Mouse (Mus musculus): Measurements from ENCODE around the gene Krtdap. TPM values are rescaled to one million over a fixed set of nuclear protein-coding genes. Genes with fewer than 3 reads are reported as not detected.

The Krtdap gene
- polyA plus RNA-seq, 1 experiment from 2014 or later = 2.4 TPM

DNA sequence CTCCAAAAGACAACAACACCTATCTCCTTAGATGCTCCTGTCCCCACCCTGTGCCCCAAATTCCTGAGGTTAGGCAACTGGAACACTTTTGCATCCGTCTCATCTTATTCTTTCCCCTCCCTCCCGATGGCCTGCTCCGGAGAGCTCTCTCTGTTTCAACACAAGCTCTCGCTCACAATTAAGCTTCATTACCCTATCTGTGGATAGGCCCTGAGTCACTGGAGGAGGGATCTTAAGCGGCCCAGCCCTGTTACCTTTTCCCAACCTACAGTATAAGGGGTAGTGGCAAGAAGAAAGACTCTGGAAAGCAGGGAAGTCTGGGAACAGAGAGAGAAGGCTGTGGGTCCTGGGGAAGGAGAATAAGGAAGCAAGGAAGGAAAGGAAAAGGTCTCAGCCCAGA lies 24.2 kb upstream of the Krtdap start, which contains the start of gene Dmkn:
TSS of gene Dmkn (plus strand) at position 301 of the 400 bp plus-strand sequence.
- peaks cover 3% of the 10 kb centered on the region; the same call in 1 of the 2 replicates for H3K4me1 ChIP-seq
- no peak within 1 kb of the TSS for H3K4me2 ChIP-seq
- ATAC-seq (ENCODE audit: low FRiP score) = no peak
- H3K27me3 ChIP-seq (replicated peaks) = 0 out of 2 replicates have a peak, but pooled peaks cover 3% of the 10 kb centered on the region
- H3K36me3 ChIP-seq = no peaks in the 10 kb centered on the region
- WGBS = 38% methylated on average over 5 of the region's 5 CpGs
- no peaks in the 10 kb centered on the region for H3K9me3 ChIP-seq (replicated peaks)
- no peak within 1 kb of the TSS for H3K27ac ChIP-seq (replicated peaks)
- no peak within 1 kb of the TSS for H3K4me3 ChIP-seq (replicated peaks)
- H3K9ac ChIP-seq (replicated peaks) = no peak within 1 kb of the TSS

DNA sequence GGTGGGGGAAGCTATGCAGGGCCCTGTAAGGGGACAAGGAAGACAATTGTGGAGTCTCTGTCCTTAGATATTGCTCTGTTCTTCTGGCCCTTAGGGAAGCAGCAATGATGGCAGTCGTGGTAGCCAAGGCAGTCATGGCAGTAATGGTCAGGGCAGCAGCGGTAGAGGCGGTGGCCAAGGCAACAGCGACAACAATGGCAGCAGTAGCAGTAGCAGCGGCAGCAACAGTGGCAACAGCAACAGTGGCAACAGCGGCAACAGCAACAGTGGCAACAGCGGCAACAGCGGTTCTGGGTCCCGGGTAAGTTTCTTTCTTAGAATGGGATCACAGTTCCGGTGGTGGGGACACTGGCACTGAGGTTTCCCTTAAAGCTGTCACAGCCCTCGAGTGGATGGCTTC lies 22.5 kb upstream of the Krtdap start:
- Histone ChIP-seq H3K4me3 (replicated peaks) (no peak overlapping the region), H3K27ac (replicated peaks) (no peak overlapping the region), H3K9ac (replicated peaks) (no peak overlapping the region), H3K4me2 (peak overlapping the region; percentile 34), H3K27me3 (replicated peaks) (0 out of 2 replicates have a peak, but pooled peaks cover 3% of the 10 kb centered on the region), H3K9me3 (replicated peaks) (no peaks in the 10 kb centered on the region), H3K4me1 (peaks cover 3% of the 10 kb centered on the region; the same call in 1 of the 2 replicates), H3K36me3 (no peaks in the 10 kb centered on the region)
- 40% methylated on average over 11 of the region's 11 CpGs for WGBS
- ATAC-seq (ENCODE audit: low FRiP score) = 0 out of 2 replicates have a peak, but pooled peaks have one; percentile 45

DNA sequence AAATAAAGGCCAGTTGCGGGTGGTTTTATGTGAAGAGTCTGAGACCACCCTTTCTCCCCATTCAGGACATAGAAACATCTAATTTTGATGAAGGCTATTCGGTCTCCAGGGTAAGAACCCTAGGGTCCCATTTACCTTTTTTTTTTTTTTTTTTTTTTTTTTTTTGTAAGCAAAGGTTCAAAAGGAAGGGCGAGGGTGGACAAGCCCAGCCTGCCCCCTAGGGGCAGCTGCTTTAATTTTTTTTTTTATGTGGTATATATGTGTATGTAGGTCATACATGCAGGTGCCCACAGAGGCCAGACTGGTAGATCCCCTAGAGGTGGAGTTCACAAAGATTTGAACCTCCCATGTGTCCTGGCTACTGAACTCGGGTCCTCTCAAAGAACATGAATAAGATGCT lies 21.3 kb upstream of the Krtdap start:
- no peak overlapping the region for H3K9ac ChIP-seq (replicated peaks)
- H3K36me3 ChIP-seq = no peaks in the 10 kb centered on the region
- 94% methylated on average over 4 of the region's 4 CpGs for WGBS
- no peak overlapping the region for H3K27ac ChIP-seq (replicated peaks)
- H3K9me3 ChIP-seq (replicated peaks) = no peaks in the 10 kb centered on the region
- H3K4me1 ChIP-seq = peaks cover 3% of the 10 kb centered on the region; the same call in 1 of the 2 replicates
- H3K4me2 ChIP-seq = no peak overlapping the region
- no peak for ATAC-seq (ENCODE audit: low FRiP score)
- 0 out of 2 replicates have a peak, but pooled peaks cover 3% of the 10 kb centered on the region for H3K27me3 ChIP-seq (replicated peaks)
- H3K4me3 ChIP-seq (replicated peaks) = no peak overlapping the region

DNA sequence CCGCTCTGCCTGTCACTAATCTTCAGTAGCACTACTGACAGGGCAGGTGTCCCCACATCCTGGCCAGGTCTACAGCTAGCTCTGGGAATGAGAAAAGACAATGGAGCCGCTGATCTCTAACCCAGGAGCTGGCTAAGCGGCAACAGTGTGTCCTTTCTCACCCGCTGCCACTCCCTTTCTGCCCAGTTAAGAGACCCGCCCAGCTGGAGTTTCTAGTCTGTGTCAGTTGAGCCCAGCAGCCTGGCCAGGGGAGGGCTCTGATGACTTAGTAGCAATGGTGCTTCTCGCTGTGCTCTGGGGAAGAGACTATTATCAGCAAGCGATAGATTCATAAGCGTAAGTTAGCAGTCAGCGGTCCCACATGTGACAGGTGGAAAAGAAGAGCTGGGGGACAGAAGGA lies 18.5 kb upstream of the Krtdap start:
- WGBS = 44% methylated on average over 9 of the region's 9 CpGs
- H3K36me3 ChIP-seq = no peaks in the 10 kb centered on the region
- no peak overlapping the region for H3K27ac ChIP-seq (replicated peaks)
- no peaks in the 10 kb centered on the region for H3K9me3 ChIP-seq (replicated peaks)
- no peak overlapping the region for H3K4me2 ChIP-seq
- H3K4me3 ChIP-seq (replicated peaks) = no peak overlapping the region
- no peak overlapping the region for H3K9ac ChIP-seq (replicated peaks)
- H3K4me1 ChIP-seq = peaks cover 3% of the 10 kb centered on the region; the same call in 1 of the 2 replicates
- no peaks in the 10 kb centered on the region for H3K27me3 ChIP-seq (replicated peaks)
- ATAC-seq (ENCODE audit: low FRiP score) = no peak

DNA sequence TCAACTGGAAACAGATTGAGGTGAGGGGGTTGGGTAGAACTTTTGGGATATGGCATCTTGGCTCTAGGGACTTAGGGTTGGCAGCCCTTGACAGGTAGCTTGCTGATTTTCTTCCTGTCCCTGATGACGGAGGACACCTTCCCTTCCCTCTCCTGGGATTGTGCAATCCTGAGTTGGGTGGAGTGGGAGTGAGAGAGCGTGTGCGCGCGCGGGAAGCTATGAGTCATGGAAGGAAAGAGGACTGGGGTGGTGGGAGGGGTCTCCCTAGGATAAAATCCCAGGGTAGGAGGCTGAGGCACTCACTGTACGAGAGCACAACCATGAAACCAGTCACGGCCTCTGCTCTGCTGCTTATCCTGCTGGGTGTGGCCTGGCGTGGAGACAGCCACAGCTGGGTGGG lies 11.6 kb upstream of the Krtdap start:
- H3K4me2 ChIP-seq = no peak overlapping the region
- WGBS = 92% methylated on average over 9 of the region's 9 CpGs
- ATAC-seq (ENCODE audit: low FRiP score) = no peak

DNA sequence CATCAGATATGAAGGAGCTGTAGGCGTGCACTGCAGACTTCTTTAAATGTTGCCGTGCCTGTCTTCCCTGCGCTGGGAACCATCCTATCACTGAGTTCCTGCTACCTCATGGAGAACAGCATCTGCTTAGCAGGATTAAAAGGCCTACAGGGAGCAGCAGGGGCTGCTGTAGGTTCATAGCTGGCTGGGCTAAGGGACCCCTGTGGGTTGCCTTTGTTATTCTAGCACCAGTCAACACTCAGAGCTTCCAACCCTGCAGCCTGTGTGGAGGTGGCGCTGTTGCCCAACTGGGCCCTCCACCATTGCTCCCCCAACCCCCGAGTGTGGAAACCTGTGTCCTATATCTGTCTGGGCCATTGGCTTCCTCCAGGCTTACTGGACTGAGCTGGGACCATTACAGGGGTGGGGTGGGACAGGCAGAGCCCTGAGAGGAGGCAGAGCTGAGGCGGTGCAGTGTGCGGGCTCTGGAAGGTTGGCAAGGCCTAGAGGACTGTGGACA lies 10.6 kb upstream of the Krtdap start:
- Histone ChIP-seq H3K4me1 (no peaks in the 10 kb centered on the region), H3K4me2 (no peak overlapping the region), H3K9me3 (replicated peaks) (no peaks in the 10 kb centered on the region), H3K4me3 (replicated peaks) (no peak overlapping the region), H3K27me3 (replicated peaks) (no peaks in the 10 kb centered on the region), H3K9ac (replicated peaks) (no peak overlapping the region), H3K27ac (replicated peaks) (no peak overlapping the region), H3K36me3 (no peaks in the 10 kb centered on the region)
- WGBS = 55% methylated on average over 7 of the region's 7 CpGs
- peak; percentile 47 for ATAC-seq (ENCODE audit: low FRiP score)

More for the DNA sequence above, 11.6 kb upstream of the Krtdap start:
- H3K36me3 ChIP-seq = no peaks in the 10 kb centered on the region
- no peak overlapping the region for H3K9ac ChIP-seq (replicated peaks)
- no peaks in the 10 kb centered on the region for H3K9me3 ChIP-seq (replicated peaks)
- no peaks in the 10 kb centered on the region for H3K4me1 ChIP-seq
- no peak overlapping the region for H3K4me3 ChIP-seq (replicated peaks)
- H3K27ac ChIP-seq (replicated peaks) = no peak overlapping the region
- H3K27me3 ChIP-seq (replicated peaks) = no peaks in the 10 kb centered on the region

DNA sequence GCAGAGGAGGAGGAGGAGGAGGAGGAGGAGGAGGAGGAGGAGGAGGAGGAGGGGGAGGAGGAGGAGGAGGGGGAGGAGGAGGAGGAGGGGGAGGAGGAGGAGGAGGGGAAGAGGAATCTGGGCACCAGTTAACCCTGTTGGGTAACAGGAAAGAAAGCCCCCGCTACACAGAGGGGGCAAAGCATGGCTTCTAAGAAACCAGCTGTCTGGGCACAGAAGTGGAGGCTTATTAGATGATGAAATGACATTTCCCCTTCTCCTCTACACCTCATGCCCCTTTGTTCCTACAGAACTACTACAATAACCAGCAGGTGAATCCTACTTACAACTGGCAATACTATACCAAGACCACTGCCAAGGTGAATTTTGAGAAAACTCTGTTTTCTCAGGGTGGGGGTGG lies 9.8 kb upstream of the Krtdap start:
- H3K4me1 ChIP-seq = no peaks in the 10 kb centered on the region
- ATAC-seq (ENCODE audit: low FRiP score) = no peak
- H3K27me3 ChIP-seq (replicated peaks) = no peaks in the 10 kb centered on the region
- no peak overlapping the region for H3K9ac ChIP-seq (replicated peaks)
- 80% methylated on average over 1 of the region's 1 CpGs for WGBS
- H3K9me3 ChIP-seq (replicated peaks) = no peaks in the 10 kb centered on the region
- H3K27ac ChIP-seq (replicated peaks) = no peak overlapping the region
- no peak overlapping the region for H3K4me2 ChIP-seq
- H3K4me3 ChIP-seq (replicated peaks) = no peak overlapping the region
- no peaks in the 10 kb centered on the region for H3K36me3 ChIP-seq

DNA sequence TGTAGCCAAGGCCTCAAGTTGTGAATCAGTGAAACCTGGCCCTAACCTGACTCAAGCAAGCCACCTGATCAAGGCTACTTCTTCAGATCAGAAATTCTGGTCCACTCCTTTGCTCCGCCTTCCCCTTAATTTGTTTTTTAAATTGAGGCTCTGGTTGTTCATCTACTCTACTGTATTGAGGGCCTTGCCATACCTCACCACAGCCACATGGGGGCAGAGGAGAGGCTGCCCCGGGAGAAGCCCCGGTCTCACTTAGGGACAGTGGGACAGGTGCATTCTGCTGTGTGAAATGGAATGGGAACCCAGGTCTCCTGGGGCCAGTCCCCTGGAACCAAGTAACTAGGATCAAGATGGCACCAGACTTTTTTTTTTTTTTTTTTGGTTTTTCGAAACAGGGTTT lies 5.9 kb upstream of the Krtdap start:
- Histone ChIP-seq H3K4me1 (peaks cover 16% of the 10 kb centered on the region), H3K27ac (replicated peaks) (no peak overlapping the region), H3K4me3 (replicated peaks) (no peak overlapping the region), H3K27me3 (replicated peaks) (no peaks in the 10 kb centered on the region), H3K4me2 (no peak overlapping the region), H3K36me3 (no peaks in the 10 kb centered on the region), H3K9ac (replicated peaks) (no peak overlapping the region), H3K9me3 (replicated peaks) (no peaks in the 10 kb centered on the region)
- 75% methylated on average over 4 of the region's 4 CpGs for WGBS
- no peak for ATAC-seq (ENCODE audit: low FRiP score)

DNA sequence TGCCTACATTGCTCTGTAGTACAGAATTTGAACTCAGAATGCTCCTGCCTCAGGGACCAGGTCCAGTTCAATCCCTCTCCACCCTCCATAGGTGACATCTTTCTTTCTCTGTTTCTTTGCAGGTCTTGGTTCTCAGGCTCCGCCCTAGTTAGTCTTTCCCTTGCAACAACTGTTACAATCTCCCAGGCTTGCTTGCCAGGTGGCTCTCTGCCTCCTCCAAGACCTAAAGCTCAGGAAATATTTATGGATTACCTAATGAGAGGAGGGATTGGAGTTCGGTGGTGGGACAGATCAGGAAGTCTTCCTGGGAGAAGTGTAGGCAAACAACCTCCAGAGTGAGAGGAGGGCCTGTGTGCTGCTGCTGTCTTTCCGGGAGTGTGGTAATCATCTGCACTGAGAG lies 5.0 kb upstream of the Krtdap start:
- 84% methylated on average over 3 of the region's 3 CpGs for WGBS
- Histone ChIP-seq H3K27ac (replicated peaks) (no peak overlapping the region), H3K36me3 (no peaks in the 10 kb centered on the region), H3K4me2 (no peak overlapping the region), H3K9me3 (replicated peaks) (no peaks in the 10 kb centered on the region), H3K4me1 (peaks cover 16% of the 10 kb centered on the region), H3K4me3 (replicated peaks) (no peak overlapping the region), H3K9ac (replicated peaks) (no peak overlapping the region), H3K27me3 (replicated peaks) (no peaks in the 10 kb centered on the region)
- no peak for ATAC-seq (ENCODE audit: low FRiP score)

DNA sequence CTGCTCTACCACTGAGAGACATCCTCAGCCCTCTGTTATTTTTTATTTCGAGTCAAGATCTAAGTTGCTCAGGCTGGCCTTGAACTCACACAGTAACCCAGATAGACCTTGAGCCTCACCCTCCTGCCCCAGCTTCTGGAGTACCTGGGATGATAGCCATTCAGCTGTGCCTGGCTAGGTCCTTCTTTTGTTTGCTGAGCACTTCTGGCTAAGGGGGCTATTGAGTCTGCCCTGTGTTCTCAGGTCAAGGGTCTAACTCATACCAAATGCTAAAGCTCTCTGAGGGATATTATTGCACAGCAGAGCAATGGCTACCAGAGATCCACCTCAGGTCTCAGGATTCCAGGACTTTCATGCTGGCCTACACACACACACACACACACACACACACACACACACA lies 2.5 kb upstream of the Krtdap start:
- no peak overlapping the region for H3K4me2 ChIP-seq
- 64% methylated on average over 1 of the region's 1 CpGs for WGBS
- no peaks in the 10 kb centered on the region for H3K9me3 ChIP-seq (replicated peaks)
- no peaks in the 10 kb centered on the region for H3K27me3 ChIP-seq (replicated peaks)
- no peaks in the 10 kb centered on the region for H3K36me3 ChIP-seq
- H3K4me1 ChIP-seq = peaks cover 16% of the 10 kb centered on the region
- H3K9ac ChIP-seq (replicated peaks) = no peak overlapping the region
- no peak for ATAC-seq (ENCODE audit: low FRiP score)
- no peak overlapping the region for H3K4me3 ChIP-seq (replicated peaks)
- peak overlapping the region; percentile 72 for H3K27ac ChIP-seq (replicated peaks)

DNA sequence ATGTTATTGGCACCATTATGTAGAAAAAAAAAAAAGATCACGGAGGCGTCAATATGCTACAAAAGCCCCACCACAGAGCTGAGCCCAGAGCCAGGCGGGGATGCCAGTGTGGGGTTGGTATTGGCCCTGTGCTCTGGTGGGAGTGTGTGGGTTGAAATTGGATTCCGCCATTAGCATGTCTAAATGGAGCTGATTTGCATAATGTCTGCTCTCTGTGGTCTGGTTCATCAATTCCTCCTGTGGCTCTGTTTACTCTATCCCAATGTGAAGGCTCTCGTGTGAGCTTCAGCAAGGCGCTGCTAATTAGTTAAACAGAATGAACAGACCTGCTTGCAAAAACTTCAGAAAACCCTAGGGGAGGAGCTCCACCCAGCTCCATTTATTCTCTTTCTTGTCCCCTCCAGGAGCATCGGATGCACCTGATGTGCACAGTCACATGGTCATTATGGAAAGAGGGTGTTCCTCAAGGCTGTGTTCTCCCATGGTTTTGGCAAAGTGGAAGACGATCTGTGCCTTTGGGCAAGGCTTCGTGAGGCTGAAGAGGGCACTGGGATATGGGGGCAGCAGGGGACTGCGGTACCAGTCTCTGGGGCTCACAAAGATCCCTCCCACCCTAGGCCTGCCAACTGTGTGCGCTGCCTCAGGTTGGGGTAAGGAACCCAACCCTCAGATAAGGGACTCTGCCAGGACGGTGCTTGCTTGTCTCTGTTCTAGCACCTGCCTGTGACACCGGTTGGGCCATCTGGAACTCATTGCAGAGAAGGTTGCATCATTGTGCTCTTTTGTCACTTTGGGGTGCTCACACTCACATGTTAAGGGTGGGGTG lies 1.8 kb upstream of the Krtdap start:
- Histone ChIP-seq H3K27me3 (replicated peaks) (no peaks in the 10 kb centered on the region), H3K4me3 (replicated peaks) (no peak overlapping the region), H3K4me1 (peaks cover 16% of the 10 kb centered on the region), H3K4me2 (no peak overlapping the region), H3K36me3 (no peaks in the 10 kb centered on the region), H3K9ac (replicated peaks) (no peak overlapping the region), H3K27ac (replicated peaks) (peak overlapping the region; percentile 72), H3K9me3 (replicated peaks) (no peaks in the 10 kb centered on the region)
- peak; percentile 92 for ATAC-seq (ENCODE audit: low FRiP score)
- WGBS = 44% methylated on average over 13 of the region's 13 CpGs

DNA sequence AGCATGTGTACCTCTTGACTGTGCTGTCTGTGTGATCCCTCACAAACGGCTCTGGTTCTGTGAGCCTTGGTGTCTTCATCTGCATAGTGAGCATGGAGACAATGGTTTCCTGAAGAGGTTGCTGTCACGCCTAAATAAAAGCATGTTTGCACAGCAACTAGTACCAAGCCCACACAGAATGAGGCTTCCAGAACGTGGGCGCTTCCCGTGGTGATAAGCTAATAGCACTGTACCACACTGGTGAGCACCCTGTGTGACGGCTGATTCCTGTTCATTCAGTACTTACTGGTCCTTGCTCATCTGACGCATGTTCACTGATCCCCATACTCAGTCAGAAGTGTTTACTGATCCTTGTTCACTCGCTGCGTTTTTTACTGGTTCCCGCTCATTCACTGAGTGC lies 2.4 kb downstream of the Krtdap start:
- Histone ChIP-seq H3K27ac (replicated peaks) (no peak overlapping the region), H3K4me1 (peaks cover 13% of the 10 kb centered on the region), H3K27me3 (replicated peaks) (no peaks in the 10 kb centered on the region), H3K4me3 (replicated peaks) (no peak overlapping the region), H3K36me3 (no peaks in the 10 kb centered on the region), H3K4me2 (no peak overlapping the region), H3K9me3 (replicated peaks) (no peaks in the 10 kb centered on the region), H3K9ac (replicated peaks) (no peak overlapping the region)
- ATAC-seq (ENCODE audit: low FRiP score) = no peak
- 80% methylated on average over 10 of the region's 10 CpGs for WGBS

Data from neural tube, embryonic 15.5 days (tissue).